Mouse (Mus musculus) left cerebral cortex, adult 11 months (tissue): ENCODE data around the gene Ankrd53.

Experiments used
- DNase-seq: peaks from one replicate; pipeline ENCODE4 v3.0.0; 2022; ENCODE audit warnings: low spot score

Ankrd53 gene

GRCm38 (mm10) chr6:83762344-83762743 is at the start of gene Ankrd53:
Ankrd53 (plus strand) TSS chr6:83762644.
- no peak for DNase-seq

- no peak for DNase-seq
These were observed 48.9 kb upstream of the Ankrd53 start for GRCm38 (mm10) chr6:83713271-83714136.

GRCm38 (mm10) chr6:83714221-83715123 is 48.0 kb upstream of the Ankrd53 start:
- no peak for DNase-seq

- no peak for DNase-seq
These were observed 46.8 kb upstream of the Ankrd53 start for GRCm38 (mm10) chr6:83715461-83716196.

- DNase-seq, result no peak
These were observed 45.4 kb upstream of the Ankrd53 start for GRCm38 (mm10) chr6:83717026-83717425.

GRCm38 (mm10) chr6:83722526-83722925 is 39.9 kb upstream of the Ankrd53 start:
- no peak for DNase-seq

- no peak for DNase-seq
These were observed 35.3 kb upstream of the Ankrd53 start for GRCm38 (mm10) chr6:83727178-83727577.

- DNase-seq, result no peak
These were observed 34.0 kb upstream of the Ankrd53 start for GRCm38 (mm10) chr6:83728488-83728887.

GRCm38 (mm10) chr6:83729350-83729970 is 33.0 kb upstream of the Ankrd53 start:
- no peak for DNase-seq

GRCm38 (mm10) chr6:83731128-83731527 is 31.3 kb upstream of the Ankrd53 start:
- no peak for DNase-seq

- no peak for DNase-seq
These were observed 25.1 kb upstream of the Ankrd53 start for GRCm38 (mm10) chr6:83737311-83737710.

GRCm38 (mm10) chr6:83738596-83738995 is 23.8 kb upstream of the Ankrd53 start:
- DNase-seq, result no peak

GRCm38 (mm10) chr6:83742761-83743160 is 19.7 kb upstream of the Ankrd53 start, which contains the start of gene Atp6v1b1:
Atp6v1b1 (plus strand) TSS chr6:83742990.
- DNase-seq, result no peak

- no peak for DNase-seq
These were observed 19.2 kb upstream of the Ankrd53 start for GRCm38 (mm10) chr6:83743212-83743611.

GRCm38 (mm10) chr6:83744126-83744525 is 18.3 kb upstream of the Ankrd53 start:
- DNase-seq, result no peak

- no peak for DNase-seq
These were observed 17.9 kb upstream of the Ankrd53 start for GRCm38 (mm10) chr6:83744557-83744956.

- DNase-seq, result no peak
These were observed 17.0 kb upstream of the Ankrd53 start for GRCm38 (mm10) chr6:83745466-83745865.

- no peak for DNase-seq
These were observed 13.2 kb upstream of the Ankrd53 start for GRCm38 (mm10) chr6:83749286-83749685.

GRCm38 (mm10) chr6:83750171-83750684 is 12.2 kb upstream of the Ankrd53 start:
- DNase-seq, result no peak

GRCm38 (mm10) chr6:83756051-83756450 is 6.4 kb upstream of the Ankrd53 start:
- DNase-seq, result no peak

- no peak for DNase-seq
These were observed 512 bp downstream of the Ankrd53 start for GRCm38 (mm10) chr6:83762880-83763431.
